Mouse (Mus musculus) hindbrain, embryonic 15.5 days (tissue): Measurements from ENCODE around the gene Olfr1333. TPM values are rescaled to one million over a fixed set of nuclear protein-coding genes. Genes with fewer than 3 reads are reported as not detected.
"Not testable (repeated sequence)": the region's sequence is repeated elsewhere in the genome, so short reads cannot be mapped to it uniquely, and the experiment has no call there.

Experiments
- ATAC-seq: fragments of 200-750 bp; cut with Nextera tagmentation; 2 replicates; pipeline ENCODE4 v1.8.0; 2017; ENCODE audit warnings: low read depth, moderate number of reproducible peaks, moderate TSS enrichment; ENCODE audit not compliant: low FRiP score
- H3K27ac ChIP-seq: fragments of 300-500 bp; sonication (generic); replicated peaks from 2 replicates; pipeline ENCODE4 v1.5.1; 2015; ENCODE audit warnings: mild to moderate bottlenecking, inconsistent platforms
- H3K27me3 ChIP-seq: fragments of 300-500 bp; sonication (generic); 2 replicates; pipeline ENCODE4 v1.6.1; 2015; ENCODE audit warnings: control low read depth, inconsistent platforms
- H3K36me3 ChIP-seq: fragments of 300-500 bp; sonication (generic); 2 replicates; pipeline ENCODE4 v1.6.1; 2015; ENCODE audit warnings: control low read depth, inconsistent platforms
- H3K4me1 ChIP-seq: fragments of 300-500 bp; sonication (generic); replicated peaks from 2 replicates; pipeline ENCODE4 v1.6.1; 2015; ENCODE audit warnings: control low read depth, inconsistent platforms
- H3K4me2 ChIP-seq: fragments of 300-500 bp; sonication (generic); 2 replicates; pipeline ENCODE4 v1.6.1; 2015; ENCODE audit warnings: moderate library complexity, mild to moderate bottlenecking, inconsistent platforms
- H3K4me3 ChIP-seq: fragments of 300-500 bp; sonication (generic); 2 replicates; pipeline ENCODE4 v1.5.1; 2015; ENCODE audit warnings: mild to moderate bottlenecking, inconsistent platforms
- H3K9ac ChIP-seq: fragments of 300-500 bp; sonication (generic); 2 replicates; pipeline ENCODE4 v1.6.1; 2015; ENCODE audit warnings: inconsistent platforms
- H3K9me3 ChIP-seq: fragments of 300-500 bp; sonication (generic); 2 replicates; pipeline ENCODE4 v1.6.1; 2016; ENCODE audit warnings: control low read depth, inconsistent platforms
- WGBS: fragments of 180-500 bp; shearing (Covaris S2); methylation state at CpG from one replicate; pipeline ENCODE4 v1.1.7; 2015; 5-methylcytosine and 5-hydroxymethylcytosine counted together
- polyA plus RNA-seq: library from polyadenylated mRNA; unstranded; fragments of >200 nt; fragmentation: Nextera tagmentation; extraction: Ambion mirVana; gene quantifications from 2 replicates; pipeline ENCODE4 v1.2.1, GENCODE M21; 2015

Gene Olfr1333
- polyA plus RNA-seq, result not detected in 2 replicates

DNA sequence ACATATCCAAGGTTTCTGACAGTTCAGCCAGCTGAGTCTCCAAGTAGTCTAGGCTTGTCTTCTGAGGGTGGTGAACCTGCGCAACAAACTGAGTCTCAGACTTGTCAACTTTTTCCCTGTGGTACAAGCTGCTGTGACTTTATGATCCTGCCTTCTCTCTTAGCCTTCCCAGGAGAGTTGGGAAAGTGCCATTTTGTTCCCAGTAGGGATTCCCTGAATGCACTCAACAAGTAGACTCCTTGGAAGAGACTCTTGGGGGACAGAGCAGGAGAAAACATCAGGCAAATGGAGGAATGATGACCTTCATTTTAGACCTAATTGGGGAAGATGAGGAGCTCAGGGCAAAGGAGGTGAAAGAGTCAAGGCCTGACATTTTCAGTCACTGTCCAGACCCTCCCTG lies at the start of gene Olfr1333:
Gene Olfr1333, minus strand, starts transcription at position 101 of the 400 bp plus-strand sequence.
- H3K4me2 ChIP-seq, result no peak within 1 kb of the TSS
- no peaks in the 10 kb centered on the region for H3K9me3 ChIP-seq
- no peaks in the 10 kb centered on the region for H3K27me3 ChIP-seq
- H3K4me3 ChIP-seq, result no peak within 1 kb of the TSS
- no peak within 1 kb of the TSS for H3K9ac ChIP-seq
- no peak within 1 kb of the TSS for H3K27ac ChIP-seq
- ATAC-seq, result no peak
- H3K4me1 ChIP-seq, result no peaks in the 10 kb centered on the region
- 100% methylated on average over 1 of the region's 1 CpGs for WGBS
- H3K36me3 ChIP-seq, result no peaks in the 10 kb centered on the region

- Histone ChIP-seq H3K4me2 (no peak overlapping the region), H3K36me3 (no peaks in the 10 kb centered on the region), H3K4me1 (no peaks in the 10 kb centered on the region), H3K4me3 (no peak overlapping the region), H3K9me3 (no peaks in the 10 kb centered on the region), H3K27ac (no peak overlapping the region), H3K9ac (no peak overlapping the region), H3K27me3 (no peaks in the 10 kb centered on the region)
- ATAC-seq, result peak; percentile 23; the same call in 1 of the 2 replicates
Observed at GRCm38 (mm10) chr4:118867566-118867965, 31.5 kb upstream of the Olfr1333 start.

GRCm38 (mm10) chr4:118864349-118864748 lies 28.3 kb upstream of the Olfr1333 start, which contains the start of gene Olfr1331:
Olfr1331 (plus strand) TSS chr4:118864649.
- H3K36me3 ChIP-seq, result no peaks in the 10 kb centered on the region
- H3K4me3 ChIP-seq, result no peak within 1 kb of the TSS
- no peak within 1 kb of the TSS for H3K27ac ChIP-seq
- 100% methylated on average over 1 of the region's 1 CpGs for WGBS
- no peaks in the 10 kb centered on the region for H3K27me3 ChIP-seq
- no peak within 1 kb of the TSS for H3K4me2 ChIP-seq
- no peak for ATAC-seq
- no peak within 1 kb of the TSS for H3K9ac ChIP-seq
- H3K9me3 ChIP-seq, result no peaks in the 10 kb centered on the region
- H3K4me1 ChIP-seq, result no peaks in the 10 kb centered on the region

- WGBS, result 38% methylated on average over 4 of the region's 4 CpGs
- ATAC-seq, result no peak
- no peak overlapping the region for H3K4me2 ChIP-seq
- H3K9me3 ChIP-seq, result no peaks in the 10 kb centered on the region
- H3K4me3 ChIP-seq, result no peak overlapping the region
- no peaks in the 10 kb centered on the region for H3K36me3 ChIP-seq
- no peak overlapping the region for H3K9ac ChIP-seq
- no peak overlapping the region for H3K27ac ChIP-seq
- no peaks in the 10 kb centered on the region for H3K4me1 ChIP-seq
- H3K27me3 ChIP-seq, result no peaks in the 10 kb centered on the region
Observed at GRCm38 (mm10) chr4:118862704-118863103, 26.6 kb upstream of the Olfr1333 start.

DNA sequence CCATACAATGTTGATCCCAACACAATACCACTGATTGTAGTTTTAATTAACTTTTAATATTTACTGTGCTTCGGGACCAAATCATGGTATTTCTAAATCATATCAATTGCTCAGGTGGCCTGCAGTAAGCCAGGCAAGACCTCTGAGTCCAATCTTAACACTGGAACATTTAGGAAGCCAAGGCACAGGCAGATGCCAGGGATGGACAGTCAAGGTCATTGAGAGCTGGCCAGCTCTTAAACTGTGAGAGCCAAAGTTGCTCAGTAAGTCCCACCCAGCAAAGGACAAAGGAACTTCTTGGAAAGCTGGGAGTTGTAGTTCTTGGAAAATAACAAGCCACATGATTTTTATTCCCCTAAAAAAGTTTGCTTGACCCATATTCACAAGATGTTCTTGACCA lies 25.7 kb upstream of the Olfr1333 start:
- Histone ChIP-seq H3K9me3 (no peaks in the 10 kb centered on the region), H3K4me3 (no peak overlapping the region), H3K27ac (no peak overlapping the region), H3K9ac (no peak overlapping the region), H3K36me3 (no peaks in the 10 kb centered on the region), H3K27me3 (no peaks in the 10 kb centered on the region), H3K4me2 (no peak overlapping the region), H3K4me1 (no peaks in the 10 kb centered on the region)
- no peak for ATAC-seq
- 87% methylated on average over 1 of the region's 1 CpGs for WGBS

- Histone ChIP-seq H3K9ac (no peak overlapping the region), H3K4me1 (no peaks in the 10 kb centered on the region), H3K27me3 (no peaks in the 10 kb centered on the region), H3K4me2 (no peak overlapping the region), H3K9me3 (no peaks in the 10 kb centered on the region), H3K36me3 (no peaks in the 10 kb centered on the region), H3K4me3 (no peak overlapping the region), H3K27ac (no peak overlapping the region)
- ATAC-seq, result no peak
- WGBS, result 100% methylated on average over 1 of the region's 1 CpGs
Observed at GRCm38 (mm10) chr4:118818921-118819320, 17.2 kb downstream of the Olfr1333 start.

DNA sequence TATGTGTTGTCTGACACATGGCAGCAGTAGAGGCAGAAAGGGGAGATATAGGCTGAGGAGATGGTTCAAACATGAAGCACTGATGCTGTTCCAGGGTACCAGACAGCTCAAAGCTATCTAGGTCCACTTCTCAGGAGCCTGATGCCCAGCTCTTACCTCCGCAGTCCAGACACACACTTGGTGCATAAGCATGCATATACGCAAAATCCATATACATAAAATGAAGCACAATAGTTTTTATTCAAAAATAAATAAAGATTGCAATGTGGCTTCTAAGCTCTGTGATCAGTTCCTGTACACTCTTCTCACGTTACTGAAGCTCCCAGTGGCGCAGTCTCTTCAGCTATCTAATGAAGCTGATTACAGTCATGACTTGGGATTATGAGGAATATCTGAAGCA lies 26.2 kb downstream of the Olfr1333 start, which contains the start of gene Olfr1335:
Gene Olfr1335, minus strand, starts transcription at position 101 of the 400 bp plus-strand sequence.
- Histone ChIP-seq H3K4me2 (no peak within 1 kb of the TSS), H3K36me3 (no peaks in the 10 kb centered on the region), H3K27me3 (no peaks in the 10 kb centered on the region), H3K9ac (no peak within 1 kb of the TSS), H3K4me1 (no peaks in the 10 kb centered on the region), H3K9me3 (no peaks in the 10 kb centered on the region), H3K27ac (no peak within 1 kb of the TSS), H3K4me3 (no peak within 1 kb of the TSS)
- ATAC-seq, result no peak
- 96% methylated on average over 4 of the region's 4 CpGs for WGBS

DNA sequence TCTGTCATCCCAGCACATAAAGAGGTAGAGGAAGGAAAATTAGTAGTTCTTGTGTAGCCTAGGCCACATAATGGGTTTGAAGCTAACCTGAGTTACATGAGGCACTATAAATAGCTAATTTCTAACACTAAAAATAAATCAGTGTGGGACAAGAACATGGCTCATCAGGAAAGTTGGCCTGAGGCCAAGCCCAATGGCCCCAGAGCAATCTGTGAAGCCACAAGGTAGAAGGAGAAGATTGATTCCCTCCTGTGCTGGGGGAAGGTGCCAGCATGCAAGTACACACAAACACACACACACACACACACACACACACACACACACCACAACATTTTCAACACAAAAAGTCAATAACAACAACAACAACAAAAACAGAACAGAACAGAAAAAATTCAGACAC lies 43.3 kb downstream of the Olfr1333 start:
- H3K9ac ChIP-seq, H3K27ac ChIP-seq, H3K4me3 ChIP-seq, H3K4me2 ChIP-seq, H3K27me3 ChIP-seq, H3K4me1 ChIP-seq, H3K36me3 ChIP-seq, H3K9me3 ChIP-seq, ATAC-seq: not testable (repeated sequence)

- no peak within 1 kb of the TSS for H3K4me3 ChIP-seq
- 81% methylated on average over 2 of the region's 2 CpGs for whole genome bisulfite sequencing
- no peak within 1 kb of the TSS for H3K27ac ChIP-seq
- H3K4me2 ChIP-seq, result no peak within 1 kb of the TSS
- H3K9me3 ChIP-seq, result no peaks in the 10 kb centered on the region
- no peaks in the 10 kb centered on the region for H3K27me3 ChIP-seq
- no peaks in the 10 kb centered on the region for H3K4me1 ChIP-seq
- ATAC-seq, result no peak
- H3K9ac ChIP-seq, result no peak within 1 kb of the TSS
- H3K36me3 ChIP-seq, result no peaks in the 10 kb centered on the region
Observed at GRCm38 (mm10) chr4:118782486-118782885, 53.6 kb downstream of the Olfr1333 start, which contains the start of gene Olfr1337. Olfr1337 (minus strand) TSS chr4:118782586.

Other genes starting within 250 kb of the Olfr1333 start
- gene Cfap57, start 215.5 kb downstream of the Olfr1333 start, polyA plus RNA-seq, result 1.5 and 2.0 TPM in 2 replicates
- gene Ebna1bp2, start 215.5 kb downstream of the Olfr1333 start, polyA plus RNA-seq, result 87.3 and 96.5 TPM in 2 replicates
- gene Olfr62, start 177.3 kb downstream of the Olfr1333 start, polyA plus RNA-seq, result not detected in 2 replicates
- gene Olfr1342, start 143.5 kb downstream of the Olfr1333 start, polyA plus RNA-seq, result 0.05 TPM in 1 of 2 replicates, not detected in the other
- gene Olfr1341, start 132.8 kb downstream of the Olfr1333 start, polyA plus RNA-seq, result not detected in 2 replicates
- not detected in 2 replicates for gene Olfr1340, start 116.1 kb downstream of the Olfr1333 start, polyA plus RNA-seq
- not detected in 2 replicates for gene Olfr1339, start 104.1 kb downstream of the Olfr1333 start, polyA plus RNA-seq
- gene Olfr1338, start 77.5 kb downstream of the Olfr1333 start, polyA plus RNA-seq, result not detected in 2 replicates
- not detected in 2 replicates for gene Olfr1337, start 53.7 kb downstream of the Olfr1333 start, polyA plus RNA-seq
- not detected in 2 replicates for gene Olfr1335, start 26.3 kb downstream of the Olfr1333 start, polyA plus RNA-seq
- not detected in 2 replicates for gene Olfr1331, start 28.4 kb upstream of the Olfr1333 start, polyA plus RNA-seq
- gene Olfr1330, start 52.3 kb upstream of the Olfr1333 start, polyA plus RNA-seq, result not detected in 2 replicates
- gene Olfr1329, start 81.2 kb upstream of the Olfr1333 start, polyA plus RNA-seq, result not detected in 2 replicates
- gene Olfr1328, start 102.3 kb upstream of the Olfr1333 start, polyA plus RNA-seq, result not detected in 2 replicates
- not detected in 2 replicates for gene Lao1, start 125.3 kb upstream of the Olfr1333 start, polyA plus RNA-seq